11 mouse cellular contexts compared by ENCODE assay signal in the genomic region with DNA sequence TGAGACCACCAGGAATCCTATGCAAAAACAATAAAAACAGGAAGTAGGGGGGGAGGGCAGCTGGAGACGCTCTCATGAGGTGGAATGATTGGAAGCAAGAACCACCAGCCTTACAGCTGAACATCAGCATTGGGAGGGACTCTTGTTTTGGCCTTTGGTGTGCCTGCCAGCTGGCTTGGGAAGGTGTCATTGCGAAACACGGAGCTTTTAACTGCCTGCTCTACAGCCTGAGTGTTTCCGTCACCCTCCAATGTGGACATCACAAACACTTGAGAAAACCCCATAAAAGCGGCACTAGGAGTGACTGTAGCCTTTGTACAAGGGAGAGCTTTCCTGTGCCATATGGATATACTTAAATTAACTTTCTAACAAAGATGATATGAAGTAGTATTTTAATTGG. TPM values are rescaled to one million over a fixed set of nuclear protein-coding genes. Genes with fewer than 3 reads are reported as not detected.
DNase-seq lines count a peak whose midpoint lies in the region; ATAC-seq and TF ChIP-seq lines count a peak whose summit lies in the region.
"Had no signal": no experiment of that assay in that cellular context is flagged by ENCODE, and none has a peak within 500 bp of the region (broad histone marks: within the 10 kb centered on the region; RNA-seq: fewer than 3 reads in every experiment).

No protein-coding gene starts in this region.

- 9% methylated on average over 5 of the region's 5 CpGs for WGBS in liver, adult 2 months
- WGBS in liver, embryonic 12.5 days (ENCODE audit: insufficient replicate concordance), result 51% methylated on average over 5 of the region's 5 CpGs
- WGBS in lung, embryonic 14.5 days, result 28% methylated on average over 5 of the region's 5 CpGs

- H3K9me3 ChIP-seq in liver, embryonic 12.5 days (replicated peaks), result no peaks in the 10 kb centered on the region
- 0 out of 2 replicates have a peak, but pooled peaks cover 3% of the 10 kb centered on the region for H3K9me3 ChIP-seq in lung, embryonic 14.5 days (ENCODE audit: low read depth, low read length)
- H3K9me3 ChIP-seq: heart, embryonic 13.5 days; midbrain, embryonic 12.5 days had no signal

- no peak overlapping the region for H3K4me3 ChIP-seq in liver, adult 2 months (ENCODE audit: insufficient read depth, low read depth, low read length)
- H3K4me3 ChIP-seq in liver, embryonic 12.5 days, result no peak overlapping the region
- no peak overlapping the region for H3K4me3 ChIP-seq in lung, embryonic 14.5 days (ENCODE audit: low read depth, low read length)
- H3K4me3 ChIP-seq: heart, embryonic 13.5 days; midbrain, embryonic 12.5 days had no signal

- DNase-seq in liver, adult 2 months (ENCODE audit: extremely low read depth, low read depth, low spot score), result peak; percentile 86
- DNase-seq in gastrocnemius, postnatal 10 days, result peak; percentile 55
- peak; percentile 78 for DNase-seq in lung, embryonic 14.5 days
- DNase-seq in urinary bladder, postnatal 36 days (ENCODE audit: low spot score in 2 of 2), result peak; percentile 66 to 87
- no peak for DNase-seq in MN1 (ENCODE audit: low spot score)
- DNase-seq in neural tube, embryonic 10.5 days (ENCODE audit: extremely low spot score, low spot score), result no peak
- DNase-seq: right cerebral cortex, postnatal 14 days had no signal

- no peaks in the 10 kb centered on the region for H3K36me3 ChIP-seq in liver, adult 2 months (ENCODE audit: control insufficient read depth, insufficient read depth, low read length)
- H3K36me3 ChIP-seq in liver, embryonic 12.5 days, result no peaks in the 10 kb centered on the region
- H3K36me3 ChIP-seq in lung, embryonic 14.5 days (ENCODE audit: insufficient read depth), result no peaks in the 10 kb centered on the region
- H3K36me3 ChIP-seq: heart, embryonic 13.5 days; midbrain, embryonic 12.5 days had no signal

- H3K79me2 ChIP-seq in liver, adult 2 months (ENCODE audit: control insufficient read depth, insufficient read depth, low read length), result no peaks in the 10 kb centered on the region

- no peak for TF ChIP-seq CTCF in liver, adult 2 months (IDR thresholded peaks at IDR 0.05; ENCODE audit: low read depth, low read length)
- no peak for TF ChIP-seq CTCF in lung, embryonic 14.5 days (IDR thresholded peaks at IDR 0.05; ENCODE audit: low read depth)

- H3K27ac ChIP-seq in liver, adult 2 months (replicated peaks; ENCODE audit: insufficient read depth, low read depth, low read length), result no peak overlapping the region
- H3K27ac ChIP-seq in liver, embryonic 12.5 days, result no peak overlapping the region
- H3K27ac ChIP-seq in lung, embryonic 14.5 days (ENCODE audit: low read depth), result no peak overlapping the region
- H3K27ac ChIP-seq: heart, embryonic 13.5 days; midbrain, embryonic 12.5 days had no signal

- H3K27me3 ChIP-seq in liver, adult 2 months (ENCODE audit: control insufficient read depth, insufficient read depth, low read length), result no peaks in the 10 kb centered on the region
- H3K27me3 ChIP-seq in liver, embryonic 12.5 days (replicated peaks), result no peaks in the 10 kb centered on the region
- H3K27me3 ChIP-seq in lung, embryonic 14.5 days (ENCODE audit: insufficient read depth, low read length), result no peaks in the 10 kb centered on the region
- H3K27me3 ChIP-seq: heart, embryonic 13.5 days; midbrain, embryonic 12.5 days had no signal

- no peak for TF ChIP-seq POLR2A in liver, adult 2 months (IDR thresholded peaks at IDR 0.05; ENCODE audit: extremely low read depth, insufficient read depth, low read length)

- ATAC-seq in liver, embryonic 12.5 days, result no peak
- ATAC-seq in lung, embryonic 14.5 days (ENCODE audit: insufficient read depth), result peak; percentile 35
- ATAC-seq in megakaryocyte-erythroid progenitor cell, adult 5-6 weeks (replicated peaks; ENCODE audit: low FRiP score, low TSS enrichment, poor library complexity, severe bottlenecking), result no peak

- no peak overlapping the region for H3K4me2 ChIP-seq in liver, embryonic 12.5 days
- H3K4me2 ChIP-seq in lung, embryonic 14.5 days, result no peak overlapping the region
- H3K4me2 ChIP-seq: heart, embryonic 13.5 days; midbrain, embryonic 12.5 days had no signal

- H3K4me1 ChIP-seq in liver, adult 2 months (ENCODE audit: control insufficient read depth, insufficient read depth, low read length), result no peaks in the 10 kb centered on the region; the same call in 1 of the 2 replicates
- no peaks in the 10 kb centered on the region for H3K4me1 ChIP-seq in liver, embryonic 12.5 days
- H3K4me1 ChIP-seq in lung, embryonic 14.5 days (ENCODE audit: insufficient read depth), result peaks cover 2% of the 10 kb centered on the region
- H3K4me1 ChIP-seq: midbrain, embryonic 12.5 days had no signal

- H3K9ac ChIP-seq in liver, adult 2 months (ENCODE audit: low read depth, low read length), result no peak overlapping the region
- no peak overlapping the region for H3K9ac ChIP-seq in liver, embryonic 12.5 days
- no peak overlapping the region for H3K9ac ChIP-seq in lung, embryonic 14.5 days
- H3K9ac ChIP-seq: heart, embryonic 13.5 days; midbrain, embryonic 12.5 days had no signal

RNA-seq across cellular contexts. Expression of gene Il33, which starts 5.4 kb away (rescaled TPM):
- total RNA-seq in liver, adult 2 months (2014; rRNA removed), result 1.5 and 1.6 TPM in 2 replicates
- polyA plus RNA-seq in liver, adult 2 months (2012; rRNA removed), result 0.80 and 1.4 TPM in 2 replicates
- polyA plus RNA-seq in liver, embryonic 12.5 days (2016; fragmentation: Nextera tagmentation; extraction: Ambion mirVana), result 0.64 and 0.73 TPM in 2 replicates
- 1 to 10 TPM; 6.8 to 7.1 TPM for total RNA-seq in gastrocnemius, postnatal 10 days (2021)
- polyA plus RNA-seq in lung, embryonic 14.5 days (2014; fragmentation: Nextera tagmentation; extraction: Ambion mirVana), result 2.4 and 4.4 TPM in 2 replicates
- total RNA-seq in megakaryocyte-erythroid progenitor cell, adult 5-6 weeks (2014; fragmentation: Nextera tagmentation), result not detected in 2 replicates
- total RNA-seq in megakaryocyte-erythroid progenitor cell, adult 5-6 weeks (2017), result not detected in 2 replicates

Comparison
In these comparisons a context has a peak if more than half of its experiments do, and no peak if none do; other contexts are left out.
1. DNase-seq: peak in liver, adult 2 months (single experiment), gastrocnemius, postnatal 10 days (single experiment), lung, embryonic 14.5 days (single experiment) and urinary bladder, postnatal 36 days (2 of 2); none in MN1 (single experiment) and neural tube, embryonic 10.5 days (single experiment).